Mouse (Mus musculus) Muller cell, postnatal 12 days (primary cell): Measurements from ENCODE around the gene Defb38.

Experiments used
- DNase-seq: peaks from one replicate; pipeline ENCODE4 v3.0.0-alpha.2; 2015; ENCODE audit errors: inconsistent ontology term

Gene Defb38

DNA sequence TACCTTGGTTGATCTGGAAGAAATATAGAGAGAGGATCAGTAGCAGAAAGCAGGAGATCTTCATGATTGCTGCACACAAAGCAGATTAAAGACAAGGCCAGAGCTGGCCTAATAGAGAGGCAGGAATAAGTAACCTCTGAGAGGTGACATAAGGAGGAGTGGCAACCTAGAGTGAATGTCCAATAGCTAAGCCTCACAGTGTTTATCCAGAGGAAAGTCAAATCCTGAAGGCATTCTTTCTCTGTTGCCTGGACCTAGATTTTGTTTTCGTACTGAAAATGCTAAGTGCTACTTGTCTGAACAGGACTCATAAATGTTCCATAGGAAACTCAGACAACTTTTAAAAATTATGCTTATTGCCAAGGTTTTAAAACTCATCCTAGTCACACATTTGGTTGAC, at the start of gene Defb38:
Gene Defb38 (minus strand): TSS at position 101 of the 400 bp plus-strand sequence.
- DNase-seq: no peak

DNA sequence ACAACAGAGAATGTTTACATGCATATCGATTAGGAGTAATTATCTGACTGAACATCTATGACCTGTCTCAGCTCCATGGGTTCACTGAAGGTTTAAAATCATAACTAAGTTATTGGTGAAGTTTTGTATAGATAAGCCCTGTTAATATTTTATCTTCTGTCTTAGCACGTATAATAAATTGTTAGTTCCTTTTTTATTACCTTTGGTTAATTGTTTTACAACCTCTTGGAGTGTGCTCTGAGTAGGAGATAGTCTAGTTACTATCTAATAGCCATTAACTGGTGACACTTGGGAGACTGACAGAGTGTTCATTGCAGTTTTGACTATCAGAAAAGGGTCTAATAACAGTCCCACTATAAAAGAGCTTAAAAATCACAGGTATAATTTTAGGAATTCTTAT, 39.6 kb upstream of the Defb38 start:
- DNase-seq: no peak

DNA sequence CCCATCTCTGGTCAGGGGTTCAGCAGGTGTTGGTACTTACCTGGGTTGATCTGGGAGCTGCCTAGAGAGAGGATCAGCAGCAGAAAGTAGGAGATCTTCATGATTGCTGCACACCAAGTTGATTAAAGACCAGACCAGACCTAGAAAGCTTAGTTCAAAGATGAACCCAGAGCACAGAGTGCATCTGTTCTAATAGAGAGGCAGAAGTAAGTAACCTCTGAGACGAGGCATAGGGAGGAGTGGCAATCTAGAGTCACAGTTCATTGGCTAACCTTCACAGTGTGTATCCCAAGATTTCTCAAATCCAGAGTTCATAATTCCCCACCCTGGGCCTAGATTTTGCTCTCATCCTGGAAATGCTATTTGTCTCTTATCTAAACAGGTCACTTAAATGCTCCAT, 38.3 kb upstream of the Defb38 start, which contains the start of gene Defb39:
Gene Defb39 (minus strand): TSS at position 101 of the 400 bp plus-strand sequence.
- DNase-seq: no peak

DNA sequence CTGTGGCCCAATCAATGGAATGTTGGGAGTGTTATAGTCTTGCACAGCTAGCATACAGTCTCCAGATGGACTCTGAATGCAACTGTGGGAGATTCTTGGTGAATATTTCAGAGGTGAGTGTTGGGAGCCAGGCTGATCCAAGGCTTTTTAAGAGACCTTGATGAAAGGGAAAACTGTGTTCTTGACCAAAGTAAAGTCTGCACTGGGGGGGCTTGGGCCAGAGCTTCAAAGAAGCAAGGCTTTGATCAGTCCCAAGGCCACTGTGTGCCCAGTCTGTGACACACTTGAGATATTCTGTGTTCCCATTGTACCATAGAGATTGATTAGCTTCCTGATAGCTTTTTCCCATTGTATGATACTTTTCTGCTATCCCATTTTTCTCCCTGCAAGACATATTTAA, 36.5 kb upstream of the Defb38 start:
- DNase-seq: no peak

DNA sequence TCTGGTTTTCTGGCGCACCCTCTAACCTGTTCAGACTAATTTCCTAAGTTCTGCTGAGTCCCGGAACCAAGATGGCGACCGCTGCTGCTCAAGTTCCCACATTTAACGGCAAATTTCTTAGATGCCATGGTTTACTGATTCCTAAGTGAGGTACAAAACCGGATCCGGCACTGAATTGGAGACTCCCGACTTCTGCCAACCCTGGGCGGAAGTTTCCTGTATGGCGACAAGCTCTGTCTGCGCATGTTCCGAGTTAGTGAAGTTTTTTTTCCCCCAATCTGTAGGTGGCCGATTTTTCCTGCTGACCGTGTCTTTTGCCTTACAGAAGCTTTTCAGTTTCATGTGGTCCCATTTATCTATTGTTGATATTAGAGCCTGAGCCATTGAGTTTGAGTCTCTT, 18.9 kb upstream of the Defb38 start:
- DNase-seq: no peak
